Mouse (Mus musculus) neural tube, embryonic 15.5 days (tissue): Measurements from ENCODE around the gene Enox1. TPM values are rescaled to one million over a fixed set of nuclear protein-coding genes. Genes with fewer than 3 reads are reported as not detected.

Experiments used
- ATAC-seq: fragments of 200-750 bp; cut with Nextera tagmentation; 2 replicates; pipeline ENCODE4 v1.8.0; 2017; ENCODE audit warnings: mild to moderate bottlenecking, moderate TSS enrichment, moderate library complexity; ENCODE audit not compliant: low FRiP score
- H3K27ac ChIP-seq: fragments of 300-500 bp; sonication (generic); replicated peaks from 2 replicates; pipeline ENCODE4 v1.5.1; 2015; ENCODE audit warnings: mild to moderate bottlenecking, inconsistent platforms
- H3K27me3 ChIP-seq: fragments of 300-500 bp; sonication (generic); replicated peaks from 2 replicates; pipeline ENCODE4 v1.6.1; 2015; ENCODE audit warnings: inconsistent platforms
- H3K36me3 ChIP-seq: fragments of 300-500 bp; sonication (generic); 2 replicates; pipeline ENCODE4 v1.6.1; 2015; ENCODE audit warnings: inconsistent platforms
- H3K4me1 ChIP-seq: fragments of 300-500 bp; sonication (generic); 2 replicates; pipeline ENCODE4 v1.6.1; 2015; ENCODE audit warnings: inconsistent platforms
- H3K4me2 ChIP-seq: fragments of 300-500 bp; sonication (generic); 2 replicates; pipeline ENCODE4 v1.6.1; 2015; ENCODE audit warnings: inconsistent platforms, mild to moderate bottlenecking, moderate library complexity
- H3K4me3 ChIP-seq: fragments of 300-500 bp; sonication (generic); replicated peaks from 2 replicates; pipeline ENCODE4 v1.5.1; 2015; ENCODE audit warnings: mild to moderate bottlenecking, inconsistent platforms
- H3K9ac ChIP-seq: fragments of 300-500 bp; sonication (generic); replicated peaks from 2 replicates; pipeline ENCODE4 v1.6.1; 2015; ENCODE audit warnings: mild to moderate bottlenecking, inconsistent platforms
- H3K9me3 ChIP-seq: fragments of 300-500 bp; sonication (generic); replicated peaks from 2 replicates; pipeline ENCODE4 v1.6.1; 2016; ENCODE audit warnings: inconsistent platforms
- WGBS: fragments of 180-500 bp; shearing (Covaris S2); methylation state at CpG from one replicate; pipeline ENCODE4 v1.1.7; 2015; ENCODE audit warnings: mixed read lengths; 5-methylcytosine and 5-hydroxymethylcytosine counted together
- polyA plus RNA-seq: library from polyadenylated mRNA; unstranded; fragments of >200 nt; fragmentation: Nextera tagmentation; extraction: Ambion mirVana; gene quantifications from 2 replicates; pipeline ENCODE4 v1.2.1, GENCODE M21; 2015

Enox1 gene
- polyA plus RNA-seq, 1 experiment from 2014 or later: 45.0 TPM

- H3K27ac ChIP-seq: no peak overlapping the region
- no peak for ATAC-seq
- H3K4me2 ChIP-seq: no peak overlapping the region
- H3K4me3 ChIP-seq: no peak overlapping the region
- no peak overlapping the region for H3K9ac ChIP-seq
- no peaks in the 10 kb centered on the region for H3K4me1 ChIP-seq
- H3K27me3 ChIP-seq: no peaks in the 10 kb centered on the region
- no peaks in the 10 kb centered on the region for H3K9me3 ChIP-seq
- peaks cover 3% of the 10 kb centered on the region; the same call in 1 of the 2 replicates for H3K36me3 ChIP-seq
Observed at GRCm38 (mm10) chr14:77329791-77330190, 173.2 kb downstream of the Enox1 start.

DNA sequence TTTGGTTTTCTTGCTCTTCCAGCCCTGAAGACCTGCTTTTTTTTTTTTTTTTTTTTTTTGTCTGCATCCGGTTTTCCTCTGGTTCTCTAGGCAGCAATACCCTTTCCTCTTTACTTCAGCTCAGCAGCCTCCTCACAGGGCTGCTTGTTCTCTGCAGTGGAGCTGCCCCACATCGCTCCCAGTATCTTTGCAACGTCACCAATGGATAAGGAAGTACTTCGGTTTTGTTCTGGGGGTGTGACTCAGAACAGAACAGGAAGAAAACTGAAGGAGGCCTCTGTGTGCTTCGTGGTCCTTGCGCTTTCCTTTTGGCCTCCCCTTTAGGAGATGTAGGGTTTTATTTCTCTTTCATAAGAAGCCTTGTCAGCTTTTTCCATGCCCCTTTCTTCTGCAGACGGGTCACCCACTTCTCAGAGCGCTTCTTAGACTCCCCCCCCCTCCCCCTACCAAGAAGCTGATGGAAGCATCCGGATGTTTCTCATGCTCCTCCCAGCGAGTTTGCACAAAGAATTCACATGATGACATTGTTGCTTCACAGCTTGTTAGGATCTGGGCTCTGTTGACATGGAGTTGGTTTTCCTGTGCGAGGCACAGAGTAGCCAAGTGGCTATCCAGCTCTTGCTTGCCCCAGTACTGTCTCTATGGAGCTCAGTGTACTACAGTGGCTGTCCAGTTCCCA is 187.2 kb downstream of the Enox1 start:
- no peak overlapping the region for H3K9ac ChIP-seq
- no peak overlapping the region for H3K4me3 ChIP-seq
- ATAC-seq: no peak
- H3K27ac ChIP-seq: 0 out of 2 replicates have a peak overlapping the region, but pooled peaks have one; percentile 9
- no peaks in the 10 kb centered on the region for H3K9me3 ChIP-seq
- peaks cover 3% of the 10 kb centered on the region; the same call in 1 of the 2 replicates for H3K4me1 ChIP-seq
- H3K36me3 ChIP-seq: no peaks in the 10 kb centered on the region
- H3K4me2 ChIP-seq: no peak overlapping the region
- 67% methylated on average over 11 of the region's 11 CpGs for WGBS
- no peaks in the 10 kb centered on the region for H3K27me3 ChIP-seq

DNA sequence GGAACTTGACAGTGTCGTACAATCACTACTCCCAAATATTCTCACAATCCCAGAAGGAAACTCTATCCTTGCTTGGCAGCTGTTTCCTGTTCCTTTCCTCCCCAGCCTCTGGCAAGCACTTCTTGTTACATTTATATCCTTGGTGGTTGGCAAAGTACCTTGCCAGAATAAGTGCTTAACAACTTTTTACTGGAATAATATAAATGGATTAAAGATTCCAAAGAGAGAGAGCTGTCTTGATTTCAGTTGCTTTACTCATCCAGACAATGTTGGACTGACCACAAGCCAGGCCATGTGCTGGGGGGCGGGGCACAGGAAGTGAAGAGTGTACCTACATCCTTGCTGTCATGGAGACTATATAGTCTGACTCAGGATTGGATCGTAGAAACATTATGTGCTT is 189.7 kb downstream of the Enox1 start:
- Histone ChIP-seq H3K4me1 (peaks cover 7% of the 10 kb centered on the region; the same call in 1 of the 2 replicates), H3K36me3 (no peaks in the 10 kb centered on the region), H3K4me3 (no peak overlapping the region), H3K27me3 (no peaks in the 10 kb centered on the region), H3K27ac (no peak overlapping the region), H3K4me2 (no peak overlapping the region), H3K9me3 (no peaks in the 10 kb centered on the region), H3K9ac (no peak overlapping the region)
- no peak for ATAC-seq
- 92% methylated on average over 3 of the region's 3 CpGs for WGBS

- no peak overlapping the region for H3K4me3 ChIP-seq
- WGBS: 41% methylated on average over 2 of the region's 2 CpGs
- no peaks in the 10 kb centered on the region for H3K36me3 ChIP-seq
- peaks cover 13% of the 10 kb centered on the region; the same call in 1 of the 2 replicates for H3K4me1 ChIP-seq
- H3K27ac ChIP-seq: no peak overlapping the region
- no peaks in the 10 kb centered on the region for H3K9me3 ChIP-seq
- H3K4me2 ChIP-seq: no peak overlapping the region
- H3K9ac ChIP-seq: no peak overlapping the region
- no peaks in the 10 kb centered on the region for H3K27me3 ChIP-seq
- peak; percentile 41; the same call in 1 of the 2 replicates for ATAC-seq
Observed at GRCm38 (mm10) chr14:77351803-77352352, 195.3 kb downstream of the Enox1 start.

DNA sequence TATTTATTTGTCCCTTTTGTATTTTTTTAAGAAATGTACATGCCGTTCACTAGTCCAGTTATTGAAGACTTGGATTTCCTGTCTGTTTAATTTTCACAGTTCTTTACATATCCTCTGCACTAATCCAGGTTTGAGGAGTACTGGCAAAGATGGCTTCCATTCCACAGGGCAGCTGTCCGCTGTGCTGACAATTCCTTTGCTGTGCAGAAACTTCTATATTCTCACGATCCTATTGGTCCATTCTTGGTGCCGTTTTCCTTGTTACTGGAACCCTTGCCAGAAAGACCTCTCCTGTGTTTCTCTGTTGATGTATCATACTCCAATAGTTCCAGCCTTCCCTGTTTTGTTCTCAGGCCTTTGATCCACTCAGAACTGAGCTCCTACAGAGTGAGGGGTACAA is 206.1 kb downstream of the Enox1 start:
- no peak overlapping the region for H3K27ac ChIP-seq
- no peaks in the 10 kb centered on the region for H3K9me3 ChIP-seq
- ATAC-seq: no peak
- no peaks in the 10 kb centered on the region for H3K4me1 ChIP-seq
- no peaks in the 10 kb centered on the region for H3K27me3 ChIP-seq
- H3K4me2 ChIP-seq: no peak overlapping the region
- H3K36me3 ChIP-seq: no peaks in the 10 kb centered on the region
- 88% methylated on average over 4 of the region's 4 CpGs for WGBS
- H3K4me3 ChIP-seq: no peak overlapping the region
- no peak overlapping the region for H3K9ac ChIP-seq

DNA sequence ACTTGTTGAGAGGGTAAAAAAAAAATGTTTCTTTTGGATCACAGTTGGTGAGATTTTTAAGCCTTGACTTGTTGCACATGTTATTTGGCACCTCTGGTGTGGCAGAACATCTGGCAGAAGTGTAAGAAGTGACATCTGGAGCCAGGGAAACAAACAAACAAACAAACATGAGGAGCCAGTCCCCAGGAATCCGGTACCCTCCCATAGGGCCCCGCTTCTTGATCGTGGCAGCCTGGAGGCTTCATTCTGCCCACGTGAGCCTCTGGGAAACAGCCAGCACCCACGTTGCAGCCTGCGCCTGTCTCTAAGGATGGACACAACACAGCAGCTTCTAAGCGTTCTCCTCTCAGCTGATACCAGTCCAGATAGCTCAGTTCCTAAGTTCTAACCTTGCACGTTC is 211.8 kb downstream of the Enox1 start:
- Histone ChIP-seq H3K9ac (no peak overlapping the region), H3K4me1 (no peaks in the 10 kb centered on the region), H3K27me3 (no peaks in the 10 kb centered on the region), H3K27ac (no peak overlapping the region), H3K36me3 (no peaks in the 10 kb centered on the region), H3K4me2 (no peak overlapping the region), H3K9me3 (no peaks in the 10 kb centered on the region), H3K4me3 (no peak overlapping the region)
- ATAC-seq: no peak
- WGBS: 70% methylated on average over 8 of the region's 8 CpGs

GRCm38 (mm10) chr14:77369070-77369469 is 212.5 kb downstream of the Enox1 start:
- Histone ChIP-seq H3K9ac (no peak overlapping the region), H3K4me1 (no peaks in the 10 kb centered on the region), H3K4me2 (no peak overlapping the region)

DNA sequence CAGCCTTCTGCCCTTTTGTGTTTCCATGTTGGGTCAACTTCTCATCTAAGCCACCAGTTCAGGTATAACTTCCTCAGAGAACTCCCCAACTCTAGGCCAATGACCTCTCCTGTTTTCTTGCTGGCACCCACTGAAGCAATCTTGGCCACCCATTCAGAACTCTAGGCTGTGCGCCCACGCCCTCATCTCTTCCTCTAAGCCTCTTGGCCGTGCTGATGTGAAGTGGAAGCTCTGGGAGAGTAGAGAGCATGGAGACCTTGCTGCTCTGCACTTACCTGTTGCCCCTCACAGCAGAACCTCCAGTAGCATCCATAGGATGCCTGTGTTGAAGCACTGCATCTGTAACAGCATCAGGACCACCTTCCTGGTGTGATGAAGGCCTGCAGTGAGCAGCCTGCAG is 214.0 kb downstream of the Enox1 start:
- Histone ChIP-seq H3K27me3 (no peaks in the 10 kb centered on the region), H3K9me3 (no peaks in the 10 kb centered on the region), H3K4me3 (no peak overlapping the region), H3K36me3 (no peaks in the 10 kb centered on the region), H3K4me1 (0 out of 2 replicates have a peak, but pooled peaks cover 3% of the 10 kb centered on the region), H3K9ac (no peak overlapping the region), H3K4me2 (no peak overlapping the region), H3K27ac (no peak overlapping the region)
- 87% methylated on average over 3 of the region's 3 CpGs for WGBS
- no peak for ATAC-seq

More at GRCm38 (mm10) chr14:77369070-77369469, 212.5 kb downstream of the Enox1 start:
- Histone ChIP-seq H3K27ac (no peak overlapping the region), H3K9me3 (no peaks in the 10 kb centered on the region), H3K27me3 (no peaks in the 10 kb centered on the region), H3K4me3 (no peak overlapping the region), H3K36me3 (no peaks in the 10 kb centered on the region)
- WGBS: 84% methylated on average over 2 of the region's 2 CpGs
- no peak for ATAC-seq

DNA sequence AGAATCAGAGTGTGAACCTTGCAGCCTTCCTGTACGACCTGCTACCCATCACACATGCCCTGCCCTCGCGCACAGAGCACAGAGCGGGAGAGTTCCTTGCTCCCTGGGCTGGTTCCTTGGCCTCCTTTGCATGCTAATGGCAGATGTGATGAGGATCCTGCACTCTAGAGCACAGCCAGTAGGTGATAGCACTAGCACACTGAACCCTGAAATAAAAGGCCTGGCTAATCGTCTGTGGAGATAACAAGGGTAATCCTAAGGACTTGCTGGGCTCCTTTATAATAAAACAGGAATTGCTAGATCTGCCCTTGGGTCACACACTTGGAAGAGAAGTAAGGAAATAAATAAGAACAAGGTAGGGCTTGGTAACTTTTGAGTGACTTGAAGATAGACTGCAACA is 215.4 kb downstream of the Enox1 start:
- no peaks in the 10 kb centered on the region for H3K36me3 ChIP-seq
- no peak for ATAC-seq
- no peak overlapping the region for H3K4me2 ChIP-seq
- no peaks in the 10 kb centered on the region for H3K27me3 ChIP-seq
- no peak overlapping the region for H3K27ac ChIP-seq
- H3K9me3 ChIP-seq: no peaks in the 10 kb centered on the region
- no peak overlapping the region for H3K4me3 ChIP-seq
- H3K4me1 ChIP-seq: peaks cover 16% of the 10 kb centered on the region
- 68% methylated on average over 5 of the region's 5 CpGs for WGBS
- H3K9ac ChIP-seq: no peak overlapping the region

DNA sequence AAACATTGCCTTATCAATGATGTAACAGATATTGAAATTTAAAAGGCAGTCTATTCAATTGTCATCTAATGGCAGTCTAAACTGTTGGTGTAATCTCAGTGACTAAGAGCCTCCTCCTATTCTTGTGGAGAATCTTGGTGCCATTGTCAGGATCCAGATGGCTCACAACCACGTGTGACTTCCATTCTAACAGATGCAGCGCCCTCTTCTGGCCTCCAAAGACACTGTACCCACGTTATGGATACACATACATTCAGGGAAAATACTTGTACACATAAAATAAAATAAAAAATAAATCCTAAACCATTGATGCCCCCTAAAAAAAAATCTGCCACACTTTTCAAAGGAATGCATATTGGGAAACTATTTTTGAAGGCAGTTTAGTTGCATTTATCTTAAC is 216.6 kb downstream of the Enox1 start:
- no peaks in the 10 kb centered on the region for H3K36me3 ChIP-seq
- no peak for ATAC-seq
- no peaks in the 10 kb centered on the region for H3K27me3 ChIP-seq
- H3K4me1 ChIP-seq: peaks cover 25% of the 10 kb centered on the region
- no peak overlapping the region for H3K4me2 ChIP-seq
- WGBS: 67% methylated on average over 3 of the region's 3 CpGs
- H3K9me3 ChIP-seq: no peaks in the 10 kb centered on the region
- H3K4me3 ChIP-seq: no peak overlapping the region
- H3K9ac ChIP-seq: no peak overlapping the region
- H3K27ac ChIP-seq: no peak overlapping the region

- no peaks in the 10 kb centered on the region for H3K9me3 ChIP-seq
- ATAC-seq: no peak
- no peak overlapping the region for H3K27ac ChIP-seq
- peaks cover 27% of the 10 kb centered on the region for H3K4me1 ChIP-seq
- no peak overlapping the region for H3K9ac ChIP-seq
- H3K27me3 ChIP-seq: no peaks in the 10 kb centered on the region
- no peaks in the 10 kb centered on the region for H3K36me3 ChIP-seq
- 72% methylated on average over 2 of the region's 2 CpGs for WGBS
- H3K4me3 ChIP-seq: no peak overlapping the region
- H3K4me2 ChIP-seq: no peak overlapping the region
Observed at GRCm38 (mm10) chr14:77375054-77375453, 218.5 kb downstream of the Enox1 start.

DNA sequence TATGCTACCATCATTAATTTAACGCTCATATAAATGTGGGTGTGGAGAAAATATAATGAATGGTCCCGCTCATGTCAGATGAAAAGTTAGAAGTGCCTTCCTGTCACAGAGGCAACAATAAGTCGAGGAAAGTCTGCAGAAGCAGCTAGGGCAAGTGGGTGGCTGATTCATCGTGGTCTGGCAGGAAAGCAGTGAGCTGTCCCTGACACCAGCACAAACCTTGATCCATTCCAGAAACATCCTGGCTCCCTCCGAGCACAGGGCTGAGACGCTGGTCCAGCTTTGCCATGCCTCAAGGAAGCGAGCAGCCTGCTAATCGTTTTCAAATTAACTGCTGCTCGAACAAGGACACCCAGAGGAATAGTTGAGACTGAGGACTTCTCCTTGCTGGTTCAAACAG is 219.1 kb downstream of the Enox1 start:
- H3K4me1 ChIP-seq: peaks cover 27% of the 10 kb centered on the region
- H3K27me3 ChIP-seq: no peaks in the 10 kb centered on the region
- H3K9me3 ChIP-seq: no peaks in the 10 kb centered on the region
- H3K4me3 ChIP-seq: no peak overlapping the region
- no peak overlapping the region for H3K9ac ChIP-seq
- H3K36me3 ChIP-seq: no peaks in the 10 kb centered on the region
- H3K27ac ChIP-seq: no peak overlapping the region
- H3K4me2 ChIP-seq: no peak overlapping the region
- WGBS: 40% methylated on average over 9 of the region's 9 CpGs
- no peak for ATAC-seq
